Mouse (Mus musculus): ENCODE data around the gene Adap1.

DNA sequence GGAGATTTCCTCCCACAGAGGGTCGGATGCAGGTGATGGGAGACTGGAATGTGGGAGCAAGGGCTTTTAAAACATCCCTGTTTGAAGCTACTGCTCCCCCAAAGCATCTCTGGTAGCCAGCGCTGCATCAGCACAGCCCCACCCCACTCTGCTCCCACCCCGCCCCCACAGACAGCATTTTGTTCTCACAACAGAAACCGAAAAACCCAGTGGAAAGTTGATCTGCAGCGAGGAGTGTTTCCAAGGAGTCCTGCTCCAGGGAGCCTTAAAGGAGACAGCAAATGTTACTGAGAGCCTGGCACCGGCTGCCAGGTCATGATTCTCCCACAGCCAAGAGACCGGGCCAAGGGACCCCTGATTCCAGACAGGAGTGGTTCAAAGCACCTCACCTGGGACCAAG is 5.3 kb upstream of the Adap1 start:
- TF ChIP-seq CTCF (IDR thresholded peaks at IDR 0.05; ENCODE audit: low read depth) (no peak), EP300 (IDR thresholded peaks at IDR 0.05; ENCODE audit: low read depth) (no peak)
